Mouse (Mus musculus): Measurements from ENCODE around the gene Arl13b. TPM values are rescaled to one million over a fixed set of nuclear protein-coding genes. Genes with fewer than 3 reads are reported as not detected.

Gene Arl13b
- total and polyA plus RNA-seq, 3 experiments: 3.0 to 21.5 (median 15.6) TPM

DNA sequence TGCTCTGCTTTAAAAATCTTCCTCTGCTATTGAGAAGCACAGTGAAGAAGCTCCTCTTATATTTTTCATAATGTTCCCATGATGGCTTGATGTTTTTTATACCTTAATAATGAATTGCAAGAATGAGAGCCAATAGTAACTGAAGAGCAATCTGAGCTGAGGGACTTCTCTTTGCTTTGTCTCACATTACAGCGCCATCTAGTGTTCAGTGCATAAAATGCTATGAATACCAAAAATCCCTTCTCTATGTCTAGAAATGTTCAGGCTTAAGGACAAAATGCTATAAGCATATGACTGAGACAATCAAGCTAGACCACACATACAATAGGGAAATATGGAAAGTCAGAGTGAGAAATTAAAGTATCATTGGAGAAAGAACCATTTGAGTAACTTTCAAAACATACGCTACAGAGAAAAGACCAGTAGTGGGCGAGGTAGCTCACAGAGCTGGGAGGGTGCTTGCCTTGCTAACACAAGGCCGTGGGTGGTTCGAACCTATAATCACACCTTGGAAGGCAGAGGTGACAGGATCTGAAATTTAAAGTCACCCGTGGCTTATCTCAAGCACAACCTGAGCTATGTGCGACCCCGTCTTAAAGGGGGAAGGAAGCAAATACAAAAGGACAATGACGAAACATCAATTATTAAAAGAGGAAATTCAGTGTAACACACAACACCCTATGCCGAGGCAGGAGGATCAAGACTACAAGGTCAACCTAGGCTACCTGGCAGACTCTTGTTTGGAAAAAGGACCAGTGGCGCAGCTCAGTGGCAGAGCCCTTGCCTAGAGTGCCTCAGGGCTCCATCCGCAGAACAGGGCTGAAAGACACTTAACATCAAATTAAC lies 20.5 kb downstream of the Arl13b start:
- DNase-seq (ENCODE audit: low spot score) (no peak), ATAC-seq (ENCODE audit: extremely low read depth, insufficient number of reproducible peaks, low FRiP score, poor library complexity, severe bottlenecking) (peak; percentile 66)
- no peaks in the 10 kb centered on the region for H3K4me1 ChIP-seq (ENCODE audit: insufficient read depth, low read depth, low read length)
- peaks cover 13% of the 10 kb centered on the region for H3K36me3 ChIP-seq (replicated peaks)
- TF ChIP-seq CTCF (IDR thresholded peaks at IDR 0.05; ENCODE audit: low read depth, low read length) (peak; percentile 48), POLR2AphosphoS5 (IDR thresholded peaks at IDR 0.05; ENCODE audit: insufficient replicate concordance, low read depth, low read length) (no peak)
- no peaks in the 10 kb centered on the region for H3K27me3 ChIP-seq (ENCODE audit: insufficient read depth, low read length)
- H3K9me3 ChIP-seq (replicated peaks): no peaks in the 10 kb centered on the region
- H3K4me3 ChIP-seq (ENCODE audit: low read depth, low read length): no peak overlapping the region

DNA sequence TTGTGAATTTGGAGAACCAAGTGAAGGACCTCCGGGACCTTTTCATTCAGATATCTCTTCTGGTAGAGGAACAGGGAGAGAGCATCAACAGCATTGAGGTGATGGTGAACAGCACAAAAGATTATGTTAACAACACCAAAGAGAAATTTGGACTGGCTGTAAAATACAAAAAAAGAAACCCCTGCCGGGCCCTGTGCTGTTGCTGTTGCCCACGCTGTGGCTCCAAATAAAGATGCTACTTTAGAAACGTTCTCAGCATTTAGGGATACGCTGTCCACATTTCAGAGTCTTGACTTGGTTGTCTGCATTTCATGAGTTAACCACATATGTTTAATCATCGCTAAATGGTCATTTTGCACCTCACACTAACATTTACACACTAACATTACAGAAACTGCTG lies 24.4 kb downstream of the Arl13b start:
- H3K36me3 ChIP-seq (replicated peaks): peaks cover 13% of the 10 kb centered on the region
- no peaks in the 10 kb centered on the region for H3K4me1 ChIP-seq (ENCODE audit: insufficient read depth, low read depth, low read length)
- H3K9me3 ChIP-seq (replicated peaks): no peaks in the 10 kb centered on the region
- ATAC-seq (ENCODE audit: extremely low read depth, insufficient number of reproducible peaks, low FRiP score, poor library complexity, severe bottlenecking) (no peak), DNase-seq (ENCODE audit: low spot score) (no peak)
- TF ChIP-seq GATA1 (IDR thresholded peaks at IDR 0.05; ENCODE audit: borderline replicate concordance, low read length) (no peak), CTCF (IDR thresholded peaks at IDR 0.05; ENCODE audit: low read depth, low read length) (no peak), TAL1 (conservative IDR thresholded peaks at IDR 0.05; ENCODE audit: low read depth, low read length) (no peak), POLR2AphosphoS5 (IDR thresholded peaks at IDR 0.05; ENCODE audit: insufficient replicate concordance, low read depth, low read length) (no peak), GATA2 (IDR thresholded peaks at IDR 0.05; ENCODE audit: borderline replicate concordance, low read depth, low read length) (no peak)
- no peak overlapping the region for H3K4me3 ChIP-seq (ENCODE audit: low read depth, low read length)
- no peaks in the 10 kb centered on the region for H3K27me3 ChIP-seq (ENCODE audit: insufficient read depth, low read length)

DNA sequence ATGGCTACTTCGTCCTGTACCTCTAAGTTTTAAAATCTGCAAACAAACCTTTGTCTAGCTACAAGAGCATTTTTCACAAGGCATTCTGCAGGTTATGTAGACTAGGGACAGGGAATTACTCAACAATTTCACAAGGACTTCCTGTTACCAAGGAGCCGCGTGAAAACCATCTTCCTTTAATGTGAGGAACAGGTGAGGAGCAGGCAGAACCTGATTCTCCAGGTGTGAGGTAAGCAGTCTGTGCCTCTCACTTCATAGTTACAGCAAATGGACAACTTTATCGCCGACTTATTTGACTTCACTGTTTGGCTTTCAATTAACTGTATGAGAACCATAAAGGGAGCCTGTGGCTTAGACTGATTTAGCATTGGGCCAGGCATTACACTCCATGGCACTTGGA lies 32.3 kb downstream of the Arl13b start, which contains the start of gene Stx19:
Gene Stx19, plus strand, starts transcription at position 186 of the 400 bp plus-strand sequence.
- no peaks in the 10 kb centered on the region for H3K27me3 ChIP-seq (ENCODE audit: insufficient read depth, low read length)
- no peak within 1 kb of the TSS for H3K4me3 ChIP-seq (ENCODE audit: low read depth, low read length)
- ATAC-seq (ENCODE audit: extremely low read depth, insufficient number of reproducible peaks, low FRiP score, poor library complexity, severe bottlenecking) (no peak), DNase-seq (ENCODE audit: low spot score) (no peak)
- no peak for TF ChIP-seq POLR2AphosphoS5 (IDR thresholded peaks at IDR 0.05; ENCODE audit: insufficient replicate concordance, low read depth, low read length)
- no peak for TF ChIP-seq TAL1 (conservative IDR thresholded peaks at IDR 0.05; ENCODE audit: low read depth, low read length)
- no peak for TF ChIP-seq GATA2 (IDR thresholded peaks at IDR 0.05; ENCODE audit: borderline replicate concordance, low read depth, low read length)
- TF ChIP-seq CTCF (IDR thresholded peaks at IDR 0.05; ENCODE audit: low read depth, low read length): no peak
- TF ChIP-seq GATA1 (IDR thresholded peaks at IDR 0.05; ENCODE audit: borderline replicate concordance, low read length): no peak
- H3K36me3 ChIP-seq (replicated peaks): peaks cover 3% of the 10 kb centered on the region
- H3K4me1 ChIP-seq (ENCODE audit: insufficient read depth, low read depth, low read length): peaks cover 6% of the 10 kb centered on the region; the same call in 1 of the 2 replicates
- H3K9me3 ChIP-seq (replicated peaks): no peaks in the 10 kb centered on the region

DNA sequence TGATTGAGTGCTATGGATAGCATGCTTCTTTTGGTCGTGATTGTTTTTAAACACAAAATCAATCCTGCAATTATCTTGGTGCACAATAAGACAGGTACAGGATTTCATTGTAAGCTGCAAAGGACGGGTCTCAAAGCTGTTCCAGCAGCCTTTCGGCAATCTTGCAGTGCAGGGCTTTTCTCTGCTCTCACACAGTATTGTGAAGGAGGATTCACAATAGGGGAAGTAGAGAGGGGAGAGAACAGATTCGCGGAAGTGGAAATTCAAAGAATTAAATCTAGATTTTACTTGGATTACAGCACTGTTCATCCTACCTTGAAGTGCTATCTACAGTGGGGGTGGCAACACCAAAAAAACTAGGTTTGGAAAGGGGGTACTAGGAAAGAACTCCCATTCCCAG lies 33.0 kb downstream of the Arl13b start:
- Histone ChIP-seq H3K36me3 (replicated peaks) (peaks cover 3% of the 10 kb centered on the region), H3K9me3 (replicated peaks) (no peaks in the 10 kb centered on the region), H3K4me3 (ENCODE audit: low read depth, low read length) (no peak overlapping the region), H3K27me3 (ENCODE audit: insufficient read depth, low read length) (no peaks in the 10 kb centered on the region), H3K4me1 (ENCODE audit: insufficient read depth, low read depth, low read length) (peaks cover 6% of the 10 kb centered on the region; the same call in 1 of the 2 replicates)
- ATAC-seq (ENCODE audit: extremely low read depth, insufficient number of reproducible peaks, low FRiP score, poor library complexity, severe bottlenecking) (no peak), DNase-seq (ENCODE audit: low spot score) (no peak)
- no peak for TF ChIP-seq GATA2 (IDR thresholded peaks at IDR 0.05; ENCODE audit: borderline replicate concordance, low read depth, low read length)
- no peak for TF ChIP-seq CTCF (IDR thresholded peaks at IDR 0.05; ENCODE audit: low read depth, low read length)
- TF ChIP-seq GATA1 (IDR thresholded peaks at IDR 0.05; ENCODE audit: borderline replicate concordance, low read length): no peak
- no peak for TF ChIP-seq TAL1 (conservative IDR thresholded peaks at IDR 0.05; ENCODE audit: low read depth, low read length)
- no peak for TF ChIP-seq POLR2AphosphoS5 (IDR thresholded peaks at IDR 0.05; ENCODE audit: insufficient replicate concordance, low read depth, low read length)

DNA sequence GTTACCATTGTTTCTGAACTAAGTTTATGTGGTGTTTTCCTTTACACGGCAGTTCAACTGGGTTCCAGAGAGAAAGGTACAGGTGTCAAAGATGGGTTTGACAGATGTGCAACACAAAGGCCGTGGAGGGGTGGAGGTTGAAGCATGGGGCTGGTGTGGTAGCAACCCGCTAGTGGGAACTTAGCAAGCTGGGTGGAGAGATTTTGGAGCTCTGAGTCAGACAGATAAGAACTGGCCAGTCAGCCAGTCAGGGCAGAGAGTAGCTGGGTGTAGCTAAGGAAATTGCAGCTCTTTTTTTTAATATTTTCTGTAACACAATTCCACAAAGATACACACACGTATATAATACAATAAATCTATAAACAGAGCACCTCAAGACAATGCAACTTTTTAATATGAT lies 36.0 kb downstream of the Arl13b start:
- TF ChIP-seq CTCF (IDR thresholded peaks at IDR 0.05; ENCODE audit: low read depth, low read length) (no peak), GATA1 (IDR thresholded peaks at IDR 0.05; ENCODE audit: borderline replicate concordance, low read length) (no peak), POLR2AphosphoS5 (IDR thresholded peaks at IDR 0.05; ENCODE audit: insufficient replicate concordance, low read depth, low read length) (no peak), GATA2 (IDR thresholded peaks at IDR 0.05; ENCODE audit: borderline replicate concordance, low read depth, low read length) (no peak), TAL1 (conservative IDR thresholded peaks at IDR 0.05; ENCODE audit: low read depth, low read length) (no peak)
- Histone ChIP-seq H3K4me3 (ENCODE audit: low read depth, low read length) (no peak overlapping the region), H3K36me3 (replicated peaks) (peaks cover 9% of the 10 kb centered on the region), H3K27me3 (ENCODE audit: insufficient read depth, low read length) (no peaks in the 10 kb centered on the region), H3K4me1 (ENCODE audit: insufficient read depth, low read depth, low read length) (peaks cover 12% of the 10 kb centered on the region), H3K9me3 (replicated peaks) (no peaks in the 10 kb centered on the region)
- DNase-seq (ENCODE audit: low spot score) (no peak), ATAC-seq (ENCODE audit: extremely low read depth, insufficient number of reproducible peaks, low FRiP score, poor library complexity, severe bottlenecking) (peak; percentile 84)

DNA sequence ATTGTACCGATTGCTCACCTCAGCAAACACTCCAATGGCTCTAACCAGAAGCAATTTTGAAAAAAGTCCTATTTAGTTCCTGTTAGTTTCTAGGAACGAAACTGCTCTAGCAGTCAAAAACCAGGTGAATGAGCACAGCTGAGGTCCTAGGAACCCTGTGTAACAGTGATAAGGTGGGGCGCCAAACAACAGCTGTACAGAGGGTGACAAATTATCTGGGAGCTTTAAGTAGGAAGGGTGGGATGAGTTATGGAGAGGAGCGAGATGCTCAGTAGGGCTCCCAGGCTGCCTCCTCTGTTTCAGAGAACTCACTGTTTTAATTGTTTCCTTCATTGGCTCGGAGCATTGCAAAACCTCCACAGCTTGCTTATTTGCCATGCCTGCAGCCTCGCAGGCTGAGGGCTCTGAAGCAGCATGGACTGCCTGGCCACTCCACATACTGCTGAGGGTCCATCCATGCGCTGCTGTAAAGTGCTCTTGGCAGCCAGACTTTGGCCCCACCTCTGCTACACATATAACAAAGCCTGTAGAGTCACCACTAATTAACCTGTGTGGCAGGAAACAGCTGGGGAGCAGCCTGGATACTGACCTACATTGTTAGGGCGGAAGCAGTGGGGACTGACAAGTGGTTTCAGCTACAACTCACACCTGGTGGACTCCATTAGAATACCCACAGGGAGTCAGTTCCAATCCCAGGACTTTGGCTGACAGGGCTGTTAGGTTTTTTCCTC lies 39.4 kb downstream of the Arl13b start:
- H3K4me3 ChIP-seq (ENCODE audit: low read depth, low read length): no peak overlapping the region

More for the DNA sequence above, 39.4 kb downstream of the Arl13b start:
- Histone ChIP-seq H3K27me3 (ENCODE audit: insufficient read depth, low read length) (no peaks in the 10 kb centered on the region), H3K36me3 (replicated peaks) (peaks cover 21% of the 10 kb centered on the region), H3K9me3 (replicated peaks) (no peaks in the 10 kb centered on the region), H3K4me1 (ENCODE audit: insufficient read depth, low read depth, low read length) (peaks cover 12% of the 10 kb centered on the region)
- ATAC-seq (ENCODE audit: extremely low read depth, insufficient number of reproducible peaks, low FRiP score, poor library complexity, severe bottlenecking) (0 out of 2 replicates have a peak, but pooled peaks have one; percentile 5), DNase-seq (ENCODE audit: low spot score) (no peak)
- TF ChIP-seq TAL1 (conservative IDR thresholded peaks at IDR 0.05; ENCODE audit: low read depth, low read length) (no peak), POLR2AphosphoS5 (IDR thresholded peaks at IDR 0.05; ENCODE audit: insufficient replicate concordance, low read depth, low read length) (no peak), CTCF (IDR thresholded peaks at IDR 0.05; ENCODE audit: low read depth, low read length) (no peak), GATA1 (IDR thresholded peaks at IDR 0.05; ENCODE audit: borderline replicate concordance, low read length) (no peak), GATA2 (IDR thresholded peaks at IDR 0.05; ENCODE audit: borderline replicate concordance, low read depth, low read length) (no peak)
